Mouse (Mus musculus) liver, postnatal 0 days (tissue): Measurements from ENCODE around the gene Tmem135.

Experiments
- CTCF ChIP-seq: sonication (generic); IDR thresholded peaks from 2 replicates; pipeline ENCODE4 v1.5.1; 2016; ENCODE audit warnings: antibody characterized with exemption, low read depth
- EP300 ChIP-seq: IDR thresholded peaks from 2 replicates; pipeline ENCODE4 v1.6.1; 2016; ENCODE audit warnings: antibody characterized with exemption, low read depth, mild to moderate bottlenecking

GRCm38 (mm10) chr7:89356307-89356706 lies 47.7 kb downstream of the Tmem135 start:
- TF ChIP-seq CTCF (no peak), EP300 (no peak)
